Comparison of ENCODE assay signal across 17 mouse cellular contexts in the genomic region with DNA sequence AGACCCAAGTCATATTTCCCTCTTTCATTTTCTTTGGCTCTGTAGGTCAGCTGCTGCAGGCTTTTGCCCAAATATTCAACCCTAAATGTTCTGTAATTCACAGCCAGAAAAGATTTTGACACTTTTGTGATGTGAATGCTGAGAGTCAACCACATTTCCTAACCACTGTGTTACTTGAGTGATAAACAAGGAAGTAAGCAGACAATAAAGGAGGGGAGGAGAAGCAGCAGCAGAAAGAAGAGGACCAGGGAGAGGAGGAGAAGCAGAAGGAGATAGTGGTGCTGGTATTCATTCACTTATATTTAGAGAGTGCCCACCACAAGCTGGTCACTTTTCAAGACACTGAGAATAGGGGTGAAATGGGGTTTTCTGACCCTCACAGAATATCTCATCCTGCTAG.
A peak's percentile ranks its signal among the peaks of the same experiment; 100 is the strongest.
DNase-seq lines count a peak whose midpoint lies in the region; ATAC-seq and TF ChIP-seq lines count a peak whose summit lies in the region.
"Had no signal": no experiment of that assay in that cellular context is flagged by ENCODE, and none has a peak within 500 bp of the region (broad histone marks: within the 10 kb centered on the region; RNA-seq: fewer than 3 reads in every experiment).

No protein-coding gene starts in this region.

- no peak overlapping the region for H3ac ChIP-seq in myocyte (ENCODE audit: control insufficient read depth, insufficient read length)

- peak; percentile 5 to 13 for DNase-seq in heart, adult 9 months (ENCODE audit: low spot score in 2 of 2)
- no peak for DNase-seq in heart, postnatal 14 days
- no peak for DNase-seq in lung, postnatal 4 days
- DNase-seq in adipocyte (ENCODE audit: low spot score) = no peak
- DNase-seq in layer of hippocampus, adult 8-10 months (ENCODE audit: low spot score in 2 of 2) = no peak
- DNase-seq: adrenal gland, postnatal 25 days; thymus, postnatal 14 days had no signal

- peak overlapping the region; percentile 9; the same call in 1 of the 2 replicates for H3K4me2 ChIP-seq in lung, embryonic 16.5 days (ENCODE audit: low read depth, low read length)
- H3K4me2 ChIP-seq in myocyte (ENCODE audit: low read depth) = peak overlapping the region; percentile 85
- H3K4me2 ChIP-seq: heart, embryonic 13.5 days; hindbrain, embryonic 12.5 days had no signal

- no peak for TF ChIP-seq POLR2A in myocyte (IDR thresholded peaks at IDR 0.05; ENCODE audit: insufficient read length, low read depth)

- H3K36me3 ChIP-seq in lung, embryonic 16.5 days (ENCODE audit: control insufficient read depth, insufficient read depth, low read length) = no peaks in the 10 kb centered on the region
- H3K36me3 ChIP-seq in myocyte (ENCODE audit: control insufficient read depth, insufficient read depth) = no peaks in the 10 kb centered on the region
- H3K36me3 ChIP-seq: forebrain, embryonic 10.5 days; heart, embryonic 13.5 days; hindbrain, embryonic 12.5 days; limb, embryonic 15.5 days had no signal

- H3K4me3 ChIP-seq in lung, embryonic 16.5 days (ENCODE audit: low read length) = no peak overlapping the region
- H3K4me3 ChIP-seq in myocyte = no peak overlapping the region
- H3K4me3 ChIP-seq: forebrain, embryonic 10.5 days; heart, embryonic 13.5 days; hindbrain, embryonic 12.5 days; limb, embryonic 15.5 days had no signal

- no peak overlapping the region for H3K27ac ChIP-seq in lung, embryonic 16.5 days (ENCODE audit: low read length)
- H3K27ac ChIP-seq: forebrain, embryonic 10.5 days; heart, embryonic 13.5 days; hindbrain, embryonic 12.5 days; limb, embryonic 15.5 days had no signal

- H3K4me1 ChIP-seq in lung, embryonic 16.5 days (replicated peaks; ENCODE audit: control insufficient read depth, insufficient read depth, low read length) = no peaks in the 10 kb centered on the region
- H3K4me1 ChIP-seq: heart, embryonic 13.5 days; hindbrain, embryonic 12.5 days had no signal

- H3K79me2 ChIP-seq in myocyte (ENCODE audit: control insufficient read depth, insufficient read depth) = no peaks in the 10 kb centered on the region

- H3K9ac ChIP-seq in lung, embryonic 16.5 days (ENCODE audit: low read length) = no peak overlapping the region
- H3K9ac ChIP-seq: heart, embryonic 13.5 days; hindbrain, embryonic 12.5 days; limb, embryonic 15.5 days had no signal

- no peaks in the 10 kb centered on the region for H3K27me3 ChIP-seq in lung, embryonic 16.5 days (ENCODE audit: control insufficient read depth, insufficient read depth, low read depth, low read length)
- no peaks in the 10 kb centered on the region for H3K27me3 ChIP-seq in myocyte (ENCODE audit: control insufficient read depth, insufficient read depth, insufficient read length)
- H3K27me3 ChIP-seq: heart, embryonic 13.5 days; hindbrain, embryonic 12.5 days had no signal

- no peaks in the 10 kb centered on the region for H3K9me3 ChIP-seq in lung, embryonic 16.5 days (ENCODE audit: control insufficient read depth, low read length)
- H3K9me3 ChIP-seq: forebrain, embryonic 10.5 days; heart, embryonic 13.5 days; hindbrain, embryonic 12.5 days; limb, embryonic 15.5 days had no signal

- ATAC-seq in lung, embryonic 16.5 days (ENCODE audit: low read depth) = no peak
- peak; percentile 42 to 54; a peak in 2 of 4 replicates for ATAC-seq in hematopoietic stem cell, adult 5-6 weeks (replicated peaks in 1 of 2; ENCODE audit: insufficient read depth in 1 of 2, low FRiP score in 2 of 2, low TSS enrichment in 1 of 2, low read depth in 1 of 2, poor library complexity in 2 of 2, severe bottlenecking in 2 of 2)
- ATAC-seq: activated CD4-positive, CD25-positive, alpha-beta regulatory T cell, adult 4 months; inflammation-experienced regulatory T-cells, adult 6 months; Patski had no signal

- intact Hi-C loops in heart, postnatal 14 days (cut with DNase I) = no loop called here

TF ChIP-seq in myocyte, 11 proteins besides CTCF, POLR2A, EP300 and RAD21:
- TF ChIP-seq SRF (IDR thresholded peaks at IDR 0.05; ENCODE audit: control insufficient read depth, insufficient read length, low read depth) (no peak), MAX (IDR thresholded peaks at IDR 0.05; ENCODE audit: low read depth) (no peak), TCF3 (IDR thresholded peaks at IDR 0.05; ENCODE audit: insufficient read length, low read depth) (no peak), TCF12 (IDR thresholded peaks at IDR 0.05; ENCODE audit: insufficient read depth, poor library complexity, severe bottlenecking) (no peak), MYOD1 (IDR thresholded peaks at IDR 0.05; ENCODE audit: control insufficient read depth in 1 of 3, insufficient read length in 2 of 3, low read depth in 2 of 3) (no peak), E2F4 (IDR thresholded peaks at IDR 0.05; ENCODE audit: insufficient read depth) (no peak), REST (IDR thresholded peaks at IDR 0.05; ENCODE audit: insufficient read depth, insufficient read length) (no peak), USF1 (IDR thresholded peaks at IDR 0.05; ENCODE audit: low read depth) (no peak), CEBPB (IDR thresholded peaks at IDR 0.05; ENCODE audit: insufficient read depth, poor library complexity, severe bottlenecking) (no peak)

Comparison
In these comparisons a context has a peak if more than half of its experiments do, and no peak if none do; other contexts are left out.
1. DNase-seq: peak in heart, adult 9 months (2 of 2); none in heart, postnatal 14 days (0 of 2), lung, postnatal 4 days (0 of 2), adipocyte (single experiment) and layer of hippocampus, adult 8-10 months (0 of 2).